Mouse (Mus musculus) MEL (cell line): ENCODE results near the gene Eif5a. TPM values are rescaled to one million over a fixed set of nuclear protein-coding genes. Genes with fewer than 3 reads are reported as not detected.

Source experiments
- DNase-seq: peaks from one replicate; pipeline ENCODE4 v3.0.0; 2011; ENCODE audit warnings: low read depth, low spot score
- H3K27ac ChIP-seq: 2 replicates; pipeline ENCODE4 v1.5.1; 2012; ENCODE audit warnings: low read depth, mild to moderate bottlenecking, control low read depth, low read length, moderate library complexity; ENCODE audit not compliant: control insufficient read depth
- H3K27me3 ChIP-seq, 2 experiments: fragments of 150-350 bp in 1 of 2; sonication (generic) in 1 of 2; 2 replicates each; pipeline ENCODE4 v1.6.1; 2012; ENCODE audit warnings: low read length in 2 of 2, mild to moderate bottlenecking in 2 of 2, improper control_type of control experiment in 1 of 2, moderate library complexity in 1 of 2; ENCODE audit not compliant: insufficient read depth in 2 of 2, control insufficient read depth in 1 of 2
- H3K36me3 ChIP-seq, 2 experiments: 2 replicates each; pipeline ENCODE4 v1.6.1; 2012 to 2014; ENCODE audit warnings: low read length in 2 of 2, improper control_type of control experiment in 1 of 2, inconsistent platforms in 1 of 2, mild to moderate bottlenecking in 1 of 2; ENCODE audit not compliant: insufficient read depth in 2 of 2, control insufficient read depth in 1 of 2
- H3K4me1 ChIP-seq, 2 experiments: fragments of 150-350 bp in 1 of 2; sonication (generic) in 1 of 2; 2 replicates each; pipeline ENCODE4 v1.6.1; 2012; ENCODE audit warnings: low read length in 2 of 2, improper control_type of control experiment in 1 of 2, mild to moderate bottlenecking in 1 of 2; ENCODE audit not compliant: insufficient read depth in 2 of 2, control insufficient read depth in 1 of 2
- H3K4me3 ChIP-seq, 2 experiments: fragments of 150-350 bp in 1 of 2; sonication (generic) in 1 of 2; 2 replicates each; pipeline ENCODE4 v1.5.1; 2012; ENCODE audit warnings: low read depth in 2 of 2, low read length in 2 of 2, mild to moderate bottlenecking in 2 of 2, moderate library complexity in 2 of 2, control low read depth in 1 of 2, improper control_type of control experiment in 1 of 2; ENCODE audit not compliant: control insufficient read depth in 1 of 2, insufficient read depth in 1 of 2
- H3K79me2 ChIP-seq: 2 replicates; pipeline ENCODE4 v1.6.1; 2012; ENCODE audit warnings: mild to moderate bottlenecking, low read length, moderate library complexity; ENCODE audit not compliant: control insufficient read depth, poor library complexity, insufficient read depth
- H3K9ac ChIP-seq: 2 replicates; pipeline ENCODE4 v1.6.1; 2012; ENCODE audit warnings: low read depth, mild to moderate bottlenecking, control low read depth, low read length, moderate library complexity; ENCODE audit not compliant: control insufficient read depth, poor library complexity, severe bottlenecking
- H3K9me3 ChIP-seq: fragments of 150-350 bp; sonication (generic); replicated peaks from 2 replicates; pipeline ENCODE4 v1.6.1; 2012; ENCODE audit warnings: mild to moderate bottlenecking, low read length, improper control_type of control experiment, moderate library complexity; ENCODE audit not compliant: insufficient read depth
- BHLHE40 ChIP-seq: IDR thresholded peaks from 2 replicates; pipeline ENCODE4 v1.6.1; 2012; ENCODE audit warnings: low read depth, mild to moderate bottlenecking, inconsistent platforms, low read length, improper control_type of control experiment, borderline replicate concordance
- CHD2 ChIP-seq: IDR thresholded peaks from 2 replicates; pipeline ENCODE4 v1.6.1; 2011; ENCODE audit warnings: low read length, improper control_type of control experiment
- E2F4 ChIP-seq: IDR thresholded peaks from 2 replicates; pipeline ENCODE4 v1.6.1; 2011; ENCODE audit warnings: low read depth, low read length, improper control_type of control experiment, borderline replicate concordance
- ELF1 ChIP-seq: IDR thresholded peaks from 2 replicates; pipeline ENCODE4 v1.6.1; 2014; ENCODE audit warnings: low read depth, mild to moderate bottlenecking, inconsistent platforms, low read length, improper control_type of control experiment, moderate library complexity
- GATA1 ChIP-seq: IDR thresholded peaks from 2 replicates; pipeline ENCODE4 v1.6.1; 2011; ENCODE audit warnings: low read depth, low read length, improper control_type of control experiment
- HCFC1 ChIP-seq: IDR thresholded peaks from 2 replicates; pipeline ENCODE4 v1.6.1; 2012; ENCODE audit warnings: low read depth, mild to moderate bottlenecking, inconsistent platforms, low read length, improper control_type of control experiment, moderate library complexity
- MAFK ChIP-seq: IDR thresholded peaks from 2 replicates; pipeline ENCODE4 v1.6.1; 2011; ENCODE audit warnings: low read depth, mild to moderate bottlenecking, low read length, improper control_type of control experiment, borderline replicate concordance
- MEF2A ChIP-seq: IDR thresholded peaks from 2 replicates; pipeline ENCODE4 v1.6.1; 2014; ENCODE audit warnings: low read depth, mild to moderate bottlenecking, inconsistent platforms, low read length, improper control_type of control experiment; ENCODE audit not compliant: poor library complexity, insufficient replicate concordance, severe bottlenecking; ENCODE audit errors: extremely low read depth
- MYB ChIP-seq: IDR thresholded peaks from 2 replicates; pipeline ENCODE4 v1.6.1; 2011; ENCODE audit warnings: mild to moderate bottlenecking, low read depth, low read length, improper control_type of control experiment
- MYC ChIP-seq: IDR thresholded peaks from 2 replicates; pipeline ENCODE4 v1.6.1; 2011; ENCODE audit warnings: low read depth, mild to moderate bottlenecking, low read length, improper control_type of control experiment, moderate library complexity
- NELFE ChIP-seq: IDR thresholded peaks from 2 replicates; pipeline ENCODE4 v1.6.1; 2011; ENCODE audit warnings: low read depth, low read length, improper control_type of control experiment
- NRF1 ChIP-seq: IDR thresholded peaks from 2 replicates; pipeline ENCODE4 v1.6.1; 2014; ENCODE audit warnings: low read depth, mild to moderate bottlenecking, inconsistent platforms, low read length, improper control_type of control experiment, moderate library complexity; ENCODE audit not compliant: poor library complexity, insufficient read depth, severe bottlenecking
- POLR2A ChIP-seq, 2 experiments: IDR thresholded peaks; 2 replicates each; pipeline ENCODE4 v1.6.1; 2011 to 2012; ENCODE audit warnings: low read length in 2 of 2, mild to moderate bottlenecking in 2 of 2, control low read depth in 1 of 2, improper control_type of control experiment in 1 of 2, low read depth in 1 of 2, moderate library complexity in 1 of 2; ENCODE audit not compliant: control insufficient read depth in 1 of 2, insufficient read depth in 1 of 2, poor library complexity in 1 of 2
- POLR2AphosphoS5 ChIP-seq: IDR thresholded peaks from 2 replicates; pipeline ENCODE4 v1.6.1; 2012; ENCODE audit warnings: low read depth, borderline replicate concordance, mild to moderate bottlenecking, inconsistent platforms, low read length, moderate library complexity, mixed read lengths
- RAD21 ChIP-seq: IDR thresholded peaks from 2 replicates; pipeline ENCODE4 v1.6.1; 2011; ENCODE audit warnings: mild to moderate bottlenecking, low read depth, low read length, improper control_type of control experiment
- SIN3A ChIP-seq: IDR thresholded peaks from 2 replicates; pipeline ENCODE4 v1.6.1; 2012; ENCODE audit warnings: low read length, improper control_type of control experiment, inconsistent platforms
- SMC3 ChIP-seq: IDR thresholded peaks from 2 replicates; pipeline ENCODE4 v1.6.1; 2011; ENCODE audit warnings: low read depth, low read length, improper control_type of control experiment
- TAL1 ChIP-seq: IDR thresholded peaks from 2 replicates; pipeline ENCODE4 v1.6.1; 2012; ENCODE audit warnings: mild to moderate bottlenecking, inconsistent platforms, low read length, moderate library complexity, mixed read lengths
- USF2 ChIP-seq, 2 experiments: IDR thresholded peaks; 2 replicates each; pipeline ENCODE4 v1.6.1; 2011 to 2012; ENCODE audit warnings: improper control_type of control experiment in 2 of 2, low read length in 2 of 2, borderline replicate concordance in 1 of 2, inconsistent platforms in 1 of 2, low read depth in 1 of 2, mild to moderate bottlenecking in 1 of 2; ENCODE audit not compliant: insufficient read depth in 1 of 2
- ZMIZ1 ChIP-seq: IDR thresholded peaks from 2 replicates; pipeline ENCODE4 v1.6.1; 2012; ENCODE audit warnings: low read depth, mild to moderate bottlenecking, inconsistent platforms, low read length, improper control_type of control experiment, moderate library complexity
- polyA plus RNA-seq, 2 experiments: library from polyadenylated mRNA; stranded (reverse) in 1 of 2; unstranded in 1 of 2; fragments of >175 nt in 1 of 2; fragments of >200 nt in 1 of 2; gene quantifications; 2 replicates each; pipeline versions ENCODE4 v1.2.1 to v1.2.4; 2012; ENCODE audit warnings: low replicate concordance in 2 of 2, low read depth in 1 of 2; ENCODE audit not compliant: insufficient read length in 2 of 2, insufficient read depth in 1 of 2, missing spikeins in 1 of 2
- total RNA-seq: library from RNA; depleted of rRNA; stranded (reverse); fragments of 300-350 nt; gene quantifications from 2 replicates; pipeline ENCODE4 v1.2.3, GENCODE M21; 2012

Gene Eif5a
- total and polyA plus RNA-seq, 3 experiments: 1,272 to 3,185 (median 1,428) TPM

GRCm38 (mm10) chr11:69904311-69904710 lies 17.4 kb downstream of the Eif5a start:
- Histone ChIP-seq H3K4me1 (peaks cover 0 to 12% of the 10 kb centered on the region in 2 experiments; a peak in 2 of 4 replicates), H3K9me3 (no peaks in the 10 kb centered on the region), H3K4me3 (no peak overlapping the region), H3K36me3 (peaks cover 3 to 13% of the 10 kb centered on the region in 2 experiments; a peak in 2 of 4 replicates), H3K27ac (no peak overlapping the region), H3K79me2 (peaks cover 18% of the 10 kb centered on the region), H3K27me3 (no peaks in the 10 kb centered on the region), H3K9ac (no peak overlapping the region)
- TF ChIP-seq NRF1 (no peak), SMC3 (no peak), CHD2 (no peak), NELFE (no peak), POLR2A (IDR thresholded peaks at IDR 0.05; ENCODE audit: control insufficient read depth in 1 of 2, insufficient read depth in 1 of 2, low read depth in 1 of 2, low read length in 2 of 2, poor library complexity in 1 of 2) (no peak), USF2 (IDR thresholded peaks at IDR 0.05; ENCODE audit: borderline replicate concordance in 1 of 2, insufficient read depth in 1 of 2, low read depth in 1 of 2, low read length in 2 of 2) (no peak), MYB (no peak), MAFK (no peak), POLR2AphosphoS5 (no peak), HCFC1 (no peak), TAL1 (no peak), BHLHE40 (no peak), MEF2A (no peak), RAD21 (no peak)
- no peak for DNase-seq

DNA sequence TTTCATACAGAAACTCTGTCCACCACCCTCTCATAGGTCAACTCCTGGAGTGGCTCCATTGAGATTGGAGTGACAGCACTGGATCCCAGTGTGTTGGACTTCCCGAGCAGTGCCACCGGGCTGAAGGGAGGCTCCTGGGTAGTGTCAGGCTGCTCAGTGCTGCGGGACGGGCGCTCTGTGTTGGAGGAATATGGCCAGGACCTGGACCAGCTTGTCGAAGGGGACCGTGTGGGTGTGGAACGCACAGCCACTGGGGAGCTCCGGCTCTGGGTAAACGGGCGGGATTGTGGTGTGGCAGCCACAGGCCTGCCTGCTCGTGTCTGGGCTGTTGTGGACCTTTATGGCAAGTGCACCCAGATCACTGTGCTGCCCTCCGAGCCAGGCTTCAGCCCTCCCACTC lies 18.8 kb downstream of the Eif5a start:
- DNase-seq: no peak
- peaks cover 0 to 12% of the 10 kb centered on the region in 2 experiments; a peak in 2 of 4 replicates for H3K4me1 ChIP-seq
- no peak for TF ChIP-seq ELF1
- TF ChIP-seq RAD21: no peak
- TF ChIP-seq ZMIZ1: no peak
- no peak for TF ChIP-seq GATA1
- TF ChIP-seq SIN3A: no peak
- TF ChIP-seq MYC: no peak
- TF ChIP-seq E2F4: no peak
- TF ChIP-seq NRF1: no peak
- TF ChIP-seq, all 39 proteins: peak for 0
- Histone ChIP-seq H3K4me3 (peak overlapping the region; percentile 58 to 77), H3K27ac (no peak overlapping the region), H3K79me2 (peaks cover 18% of the 10 kb centered on the region), H3K9ac (peak overlapping the region; percentile 81), H3K27me3 (no peaks in the 10 kb centered on the region), H3K9me3 (no peaks in the 10 kb centered on the region), H3K36me3 (peaks cover 3 to 12% of the 10 kb centered on the region in 2 experiments; a peak in 2 of 4 replicates)
